Mouse (Mus musculus): ENCODE data around the gene Cacnb2. TPM values are rescaled to one million over a fixed set of nuclear protein-coding genes. Genes with fewer than 3 reads are reported as not detected.

Gene Cacnb2
- polyA plus RNA-seq, 1 experiment from 2014 or later, result 1.5 TPM

GRCm38 (mm10) chr2:14769448-14769847, 166.6 kb downstream of the Cacnb2 start:
- Histone ChIP-seq H3K9ac (ENCODE audit: low read length) (no peak overlapping the region), H3K4me1 (replicated peaks; ENCODE audit: control insufficient read depth, insufficient read depth) (no peaks in the 10 kb centered on the region), H3K27ac (replicated peaks) (no peak overlapping the region), H3K9me3 (ENCODE audit: control insufficient read depth, low read length) (no peaks in the 10 kb centered on the region), H3K27me3 (ENCODE audit: control insufficient read depth, insufficient read depth, low read length) (no peaks in the 10 kb centered on the region), H3K4me2 (replicated peaks; ENCODE audit: low read depth) (no peak overlapping the region), H3K4me3 (ENCODE audit: low read depth, low read length) (no peak overlapping the region), H3K36me3 (ENCODE audit: control insufficient read depth, insufficient read depth, low read length) (no peaks in the 10 kb centered on the region)
- ATAC-seq (ENCODE audit: low FRiP score, low TSS enrichment) (no peak), DNase-seq (ENCODE audit: low spot score) (no peak)
- 89% methylated on average over 1 of the region's 1 CpGs for WGBS
- TF ChIP-seq CTCF (IDR thresholded peaks at IDR 0.05; ENCODE audit: low read depth) (no peak), EP300 (optimal IDR thresholded peaks at IDR 0.05) (no peak)

- H3K27me3 ChIP-seq (ENCODE audit: control insufficient read depth, insufficient read depth, low read length), result no peaks in the 10 kb centered on the region
- no peaks in the 10 kb centered on the region for H3K36me3 ChIP-seq (ENCODE audit: control insufficient read depth, insufficient read depth, low read length)
- no peaks in the 10 kb centered on the region for H3K4me1 ChIP-seq (replicated peaks; ENCODE audit: control insufficient read depth, insufficient read depth)
- H3K27ac ChIP-seq (replicated peaks), result no peak overlapping the region
- no peaks in the 10 kb centered on the region for H3K9me3 ChIP-seq (ENCODE audit: control insufficient read depth, low read length)
- TF ChIP-seq EP300 (optimal IDR thresholded peaks at IDR 0.05) (no peak), CTCF (IDR thresholded peaks at IDR 0.05; ENCODE audit: low read depth) (no peak)
- H3K9ac ChIP-seq (ENCODE audit: low read length), result no peak overlapping the region
- ATAC-seq (ENCODE audit: low FRiP score, low TSS enrichment), result no peak
- DNase-seq (ENCODE audit: low spot score), result no peak
- 79% methylated on average over 4 of the region's 4 CpGs for WGBS
- no peak overlapping the region for H3K4me3 ChIP-seq (ENCODE audit: low read depth, low read length)
- no peak overlapping the region for H3K4me2 ChIP-seq (replicated peaks; ENCODE audit: low read depth)
Measured at GRCm38 (mm10) chr2:14770635-14771034, 167.7 kb downstream of the Cacnb2 start.

- Histone ChIP-seq H3K4me2 (replicated peaks; ENCODE audit: low read depth) (no peak overlapping the region), H3K36me3 (ENCODE audit: control insufficient read depth, insufficient read depth, low read length) (no peaks in the 10 kb centered on the region), H3K4me3 (ENCODE audit: low read depth, low read length) (no peak overlapping the region), H3K27ac (replicated peaks) (no peak overlapping the region), H3K4me1 (replicated peaks; ENCODE audit: control insufficient read depth, insufficient read depth) (no peaks in the 10 kb centered on the region), H3K9ac (ENCODE audit: low read length) (no peak overlapping the region), H3K9me3 (ENCODE audit: control insufficient read depth, low read length) (no peaks in the 10 kb centered on the region), H3K27me3 (ENCODE audit: control insufficient read depth, insufficient read depth, low read length) (no peaks in the 10 kb centered on the region)
- DNase-seq (ENCODE audit: low spot score), result no peak
- TF ChIP-seq EP300 (optimal IDR thresholded peaks at IDR 0.05) (no peak), CTCF (IDR thresholded peaks at IDR 0.05; ENCODE audit: low read depth) (no peak)
- 35% methylated on average over 1 of the region's 1 CpGs for WGBS
- no peak for ATAC-seq (ENCODE audit: low FRiP score, low TSS enrichment)
Measured at GRCm38 (mm10) chr2:14774375-14774774, 171.5 kb downstream of the Cacnb2 start.

- Histone ChIP-seq H3K36me3 (ENCODE audit: control insufficient read depth, insufficient read depth, low read length) (no peaks in the 10 kb centered on the region), H3K9ac (ENCODE audit: low read length) (no peak overlapping the region), H3K27ac (replicated peaks) (no peak overlapping the region), H3K4me3 (ENCODE audit: low read depth, low read length) (no peak overlapping the region), H3K4me2 (replicated peaks; ENCODE audit: low read depth) (no peak overlapping the region), H3K9me3 (ENCODE audit: control insufficient read depth, low read length) (no peaks in the 10 kb centered on the region), H3K27me3 (ENCODE audit: control insufficient read depth, insufficient read depth, low read length) (no peaks in the 10 kb centered on the region), H3K4me1 (replicated peaks; ENCODE audit: control insufficient read depth, insufficient read depth) (no peaks in the 10 kb centered on the region)
- DNase-seq (ENCODE audit: low spot score) (no peak), ATAC-seq (ENCODE audit: low FRiP score, low TSS enrichment) (no peak)
- 71% methylated on average over 3 of the region's 3 CpGs for WGBS
- TF ChIP-seq EP300 (optimal IDR thresholded peaks at IDR 0.05) (no peak), CTCF (IDR thresholded peaks at IDR 0.05; ENCODE audit: low read depth) (no peak)
Measured at GRCm38 (mm10) chr2:14774857-14775495, 172.1 kb downstream of the Cacnb2 start.

GRCm38 (mm10) chr2:14787983-14788382, 185.1 kb downstream of the Cacnb2 start:
- Histone ChIP-seq H3K9ac (ENCODE audit: low read length) (no peak overlapping the region), H3K4me2 (replicated peaks; ENCODE audit: low read depth) (no peak overlapping the region), H3K27ac (replicated peaks) (no peak overlapping the region), H3K4me1 (replicated peaks; ENCODE audit: control insufficient read depth, insufficient read depth) (no peaks in the 10 kb centered on the region), H3K36me3 (ENCODE audit: control insufficient read depth, insufficient read depth, low read length) (no peaks in the 10 kb centered on the region), H3K9me3 (ENCODE audit: control insufficient read depth, low read length) (no peaks in the 10 kb centered on the region), H3K27me3 (ENCODE audit: control insufficient read depth, insufficient read depth, low read length) (no peaks in the 10 kb centered on the region), H3K4me3 (ENCODE audit: low read depth, low read length) (no peak overlapping the region)
- DNase-seq (ENCODE audit: low spot score) (no peak), ATAC-seq (ENCODE audit: low FRiP score, low TSS enrichment) (no peak)
- no peak for TF ChIP-seq CTCF (IDR thresholded peaks at IDR 0.05; ENCODE audit: low read depth)
- no peak for TF ChIP-seq EP300 (optimal IDR thresholded peaks at IDR 0.05)
- 94% methylated on average over 2 of the region's 2 CpGs for WGBS

GRCm38 (mm10) chr2:14801446-14802046, 198.7 kb downstream of the Cacnb2 start:
- DNase-seq (ENCODE audit: low spot score) (no peak), ATAC-seq (ENCODE audit: low FRiP score, low TSS enrichment) (no peak)
- Histone ChIP-seq H3K4me2 (replicated peaks; ENCODE audit: low read depth) (no peak overlapping the region), H3K36me3 (ENCODE audit: control insufficient read depth, insufficient read depth, low read length) (no peaks in the 10 kb centered on the region), H3K27me3 (ENCODE audit: control insufficient read depth, insufficient read depth, low read length) (no peaks in the 10 kb centered on the region), H3K9ac (ENCODE audit: low read length) (no peak overlapping the region), H3K4me1 (replicated peaks; ENCODE audit: control insufficient read depth, insufficient read depth) (no peaks in the 10 kb centered on the region), H3K4me3 (ENCODE audit: low read depth, low read length) (no peak overlapping the region), H3K9me3 (ENCODE audit: control insufficient read depth, low read length) (no peaks in the 10 kb centered on the region), H3K27ac (replicated peaks) (no peak overlapping the region)
- TF ChIP-seq EP300 (optimal IDR thresholded peaks at IDR 0.05) (no peak), CTCF (IDR thresholded peaks at IDR 0.05; ENCODE audit: low read depth) (no peak)
- 89% methylated on average over 4 of the region's 4 CpGs for whole genome bisulfite sequencing

Data from stomach, postnatal 0 days (tissue).